Mouse (Mus musculus): Measurements from ENCODE around the gene Gpr146. TPM values are rescaled to one million over a fixed set of nuclear protein-coding genes. Genes with fewer than 3 reads are reported as not detected.

The Gpr146 gene
- total RNA-seq, 2 experiments from 2014 or later, result 12.5 to 13.9 TPM

- H3K27ac ChIP-seq, result no peak overlapping the region
- no peak for DNase-seq (ENCODE audit: extremely low spot score in 1 of 2, low spot score in 2 of 2)
- intact Hi-C loops (cut with DNase I), result loop anchor here (5.0 kb wide), 1 partner anchor 60 kb away; no protein-coding TSS in a partner anchor
- no peak for TF ChIP-seq CTCF (IDR thresholded peaks at IDR 0.05)
- no peak overlapping the region for H3K4me3 ChIP-seq
Measured at GRCm38 (mm10) chr5:139397359-139397916, 19.9 kb downstream of the Gpr146 start.

GRCm38 (mm10) chr5:139397959-139398753, 20.7 kb downstream of the Gpr146 start:
- H3K4me3 ChIP-seq, result no peak overlapping the region
- intact Hi-C loops (cut with DNase I), result loop anchor here (1.0 to 5.0 kb wide), 2 partner anchors 34 to 59 kb away; no protein-coding TSS in a partner anchor
- peak overlapping the region; percentile 37; the same call in 1 of the 2 replicates for H3K27ac ChIP-seq
- TF ChIP-seq CTCF (IDR thresholded peaks at IDR 0.05), result peak; percentile 91
- peak; percentile 88 to 92 for DNase-seq (ENCODE audit: extremely low spot score in 1 of 2, low spot score in 2 of 2)

GRCm38 (mm10) chr5:139398786-139399185, 21.3 kb downstream of the Gpr146 start:
- no peak for TF ChIP-seq CTCF (IDR thresholded peaks at IDR 0.05)
- no peak overlapping the region for H3K4me3 ChIP-seq
- H3K27ac ChIP-seq, result no peak overlapping the region
- intact Hi-C loops (cut with DNase I), result loop anchor here (1.0 to 5.0 kb wide), 2 partner anchors 34 to 59 kb away; no protein-coding TSS in a partner anchor
- DNase-seq (ENCODE audit: extremely low spot score in 1 of 2, low spot score in 2 of 2), result no peak

GRCm38 (mm10) chr5:139399991-139400390, 22.5 kb downstream of the Gpr146 start:
- no peak for TF ChIP-seq CTCF (IDR thresholded peaks at IDR 0.05)
- no peak overlapping the region for H3K27ac ChIP-seq
- H3K4me3 ChIP-seq, result no peak overlapping the region
- intact Hi-C loops (cut with DNase I), result loop anchor here (5.0 kb wide), 2 partner anchors 47 to 57 kb away; no protein-coding TSS in a partner anchor
- no peak for DNase-seq (ENCODE audit: extremely low spot score in 1 of 2, low spot score in 2 of 2)

GRCm38 (mm10) chr5:139402106-139402505, 24.6 kb downstream of the Gpr146 start:
- TF ChIP-seq CTCF (IDR thresholded peaks at IDR 0.05), result no peak
- intact Hi-C loops (cut with DNase I), result loop anchor here (5.0 kb wide), 1 partner anchor 45 kb away; no protein-coding TSS in a partner anchor
- DNase-seq (ENCODE audit: extremely low spot score in 1 of 2, low spot score in 2 of 2), result no peak
- Histone ChIP-seq H3K4me3 (no peak overlapping the region), H3K27ac (peak overlapping the region; percentile 53)

GRCm38 (mm10) chr5:139403692-139404260, 26.3 kb downstream of the Gpr146 start:
- no peak overlapping the region for H3K4me3 ChIP-seq
- intact Hi-C loops (cut with DNase I), result loop anchor here (5.0 kb wide), 1 partner anchor 44 kb away; no protein-coding TSS in a partner anchor
- no peak overlapping the region for H3K27ac ChIP-seq
- TF ChIP-seq CTCF (IDR thresholded peaks at IDR 0.05), result no peak
- DNase-seq (ENCODE audit: extremely low spot score in 1 of 2, low spot score in 2 of 2), result no peak

- no peak within 1 kb of the TSS for H3K4me3 ChIP-seq
- TF ChIP-seq CTCF (IDR thresholded peaks at IDR 0.05), result no peak
- intact Hi-C loops (cut with DNase I), result loop anchor here (5.0 kb wide), 1 partner anchor 42 kb away; no protein-coding TSS in a partner anchor
Measured at GRCm38 (mm10) chr5:139404801-139405401, 27.4 kb downstream of the Gpr146 start, which contains the start of gene C130050O18Rik. Gene C130050O18Rik (plus strand): TSS chr5:139405280.

GRCm38 (mm10) chr5:139405478-139405877, 28.0 kb downstream of the Gpr146 start:
- DNase-seq (ENCODE audit: extremely low spot score in 1 of 2, low spot score in 2 of 2), result no peak
- no peak overlapping the region for H3K4me3 ChIP-seq
- intact Hi-C loops (cut with DNase I), result no loop called here
- no peak overlapping the region; the same call in 1 of the 2 replicates for H3K27ac ChIP-seq
- no peak for TF ChIP-seq CTCF (IDR thresholded peaks at IDR 0.05)

More at GRCm38 (mm10) chr5:139404801-139405401, 27.4 kb downstream of the Gpr146 start, which contains the start of gene C130050O18Rik:
- no peak for DNase-seq (ENCODE audit: extremely low spot score in 1 of 2, low spot score in 2 of 2)
- H3K27ac ChIP-seq, result no peak within 1 kb of the TSS; the same call in 1 of the 2 replicates

GRCm38 (mm10) chr5:139405953-139406352, 28.5 kb downstream of the Gpr146 start:
- Histone ChIP-seq H3K4me3 (no peak overlapping the region), H3K27ac (no peak overlapping the region; the same call in 1 of the 2 replicates)
- TF ChIP-seq CTCF (IDR thresholded peaks at IDR 0.05), result no peak
- intact Hi-C loops (cut with DNase I), result no loop called here
- no peak for DNase-seq (ENCODE audit: extremely low spot score in 1 of 2, low spot score in 2 of 2)

GRCm38 (mm10) chr5:139407121-139407885, 29.8 kb downstream of the Gpr146 start:
- DNase-seq (ENCODE audit: extremely low spot score in 1 of 2, low spot score in 2 of 2), result no peak
- Histone ChIP-seq H3K4me3 (no peak overlapping the region), H3K27ac (no peak overlapping the region)
- TF ChIP-seq CTCF (IDR thresholded peaks at IDR 0.05), result no peak
- intact Hi-C loops (cut with DNase I), result no loop called here

- peak; percentile 1 for TF ChIP-seq CTCF (IDR thresholded peaks at IDR 0.05)
- intact Hi-C loops (cut with DNase I), result no loop called here
- Histone ChIP-seq H3K4me3 (no peak overlapping the region), H3K27ac (peak overlapping the region; percentile 11; the same call in 1 of the 2 replicates)
- DNase-seq (ENCODE audit: extremely low spot score in 1 of 2, low spot score in 2 of 2), result no peak
Measured at GRCm38 (mm10) chr5:139408511-139408910, 31.0 kb downstream of the Gpr146 start.
